Mouse (Mus musculus) cerebellum, adult 18-20 months (tissue): ENCODE measurements around the gene Fgfr2.

Experiments
- DNase-seq, 2 experiments: peaks; one replicate each; pipeline ENCODE4 v3.0.0; 2021

The Fgfr2 gene

GRCm38 (mm10) chr7:130590081-130590828 lies 2532.9 kb downstream of the Fgfr2 start:
- DNase-seq, result no peak

GRCm38 (mm10) chr7:130586521-130587072 lies 2536.6 kb downstream of the Fgfr2 start:
- DNase-seq, result no peak

- DNase-seq, result no peak
Measured at GRCm38 (mm10) chr7:130578607-130579006, 2544.5 kb downstream of the Fgfr2 start.

- DNase-seq, result no peak
Measured at GRCm38 (mm10) chr7:130578066-130578465, 2545.1 kb downstream of the Fgfr2 start.

- no peak for DNase-seq
Measured at GRCm38 (mm10) chr7:130577388-130578003, 2545.7 kb downstream of the Fgfr2 start, which contains the start of gene Tacc2. Tacc2 (plus strand) TSS chr7:130577438.

- no peak for DNase-seq
Measured at GRCm38 (mm10) chr7:130576981-130577380, 2546.2 kb downstream of the Fgfr2 start.

GRCm38 (mm10) chr7:130574211-130574991 lies 2548.7 kb downstream of the Fgfr2 start:
- peak; percentile 31 to 45 for DNase-seq

- no peak for DNase-seq
Measured at GRCm38 (mm10) chr7:130573746-130574145, 2549.4 kb downstream of the Fgfr2 start.

- DNase-seq, result no peak
Measured at GRCm38 (mm10) chr7:130572821-130573220, 2550.3 kb downstream of the Fgfr2 start, which contains the start of gene Nsmce4a. Nsmce4a (minus strand) TSS chr7:130573118.

- DNase-seq, result no peak
Measured at GRCm38 (mm10) chr7:130570472-130570871, 2552.7 kb downstream of the Fgfr2 start.

- no peak for DNase-seq
Measured at GRCm38 (mm10) chr7:130568783-130569436, 2554.2 kb downstream of the Fgfr2 start.

GRCm38 (mm10) chr7:130564596-130564995 lies 2558.6 kb downstream of the Fgfr2 start:
- DNase-seq, result no peak

GRCm38 (mm10) chr7:130563880-130564279 lies 2559.3 kb downstream of the Fgfr2 start:
- DNase-seq, result no peak

- no peak for DNase-seq
Measured at GRCm38 (mm10) chr7:130563276-130563675, 2559.9 kb downstream of the Fgfr2 start.

- DNase-seq, result no peak
Measured at GRCm38 (mm10) chr7:130560933-130561332, 2562.2 kb downstream of the Fgfr2 start.

- DNase-seq, result no peak
Measured at GRCm38 (mm10) chr7:130558592-130558991, 2564.6 kb downstream of the Fgfr2 start.

GRCm38 (mm10) chr7:130555597-130555996 lies 2567.6 kb downstream of the Fgfr2 start:
- peak in 1 of 2 experiments; percentile 32 for DNase-seq

GRCm38 (mm10) chr7:130553321-130553720 lies 2569.8 kb downstream of the Fgfr2 start:
- DNase-seq, result peak; percentile 60 to 74

- DNase-seq, result peak; percentile 76 to 84
Measured at GRCm38 (mm10) chr7:130552780-130553179, 2570.4 kb downstream of the Fgfr2 start.

GRCm38 (mm10) chr7:130547635-130548175 lies 2575.4 kb downstream of the Fgfr2 start:
- DNase-seq, result no peak

- peak; percentile 95 to 96 for DNase-seq
Measured at GRCm38 (mm10) chr7:130546791-130547484, 2576.2 kb downstream of the Fgfr2 start.

- no peak for DNase-seq
Measured at GRCm38 (mm10) chr7:130546421-130546790, 2576.7 kb downstream of the Fgfr2 start.
